Mouse (Mus musculus) liver, embryonic 12.5 days (tissue): ENCODE measurements around the gene Cap2. TPM values are rescaled to one million over a fixed set of nuclear protein-coding genes. Genes with fewer than 3 reads are reported as not detected.

Experiments
- ATAC-seq: fragments of 200-750 bp; cut with Nextera tagmentation; 2 replicates; pipeline ENCODE4 v1.8.0; 2017; ENCODE audit warnings: moderate number of reproducible peaks, mild to moderate bottlenecking, moderate library complexity
- H3K27ac ChIP-seq: fragments of 300-500 bp; sonication (generic); 2 replicates; pipeline ENCODE4 v1.5.1; 2016; ENCODE audit warnings: mild to moderate bottlenecking
- H3K27me3 ChIP-seq: fragments of 300-500 bp; sonication (generic); replicated peaks from 2 replicates; pipeline ENCODE4 v1.6.1; 2016; ENCODE audit warnings: mild to moderate bottlenecking, moderate library complexity
- H3K36me3 ChIP-seq: fragments of 300-500 bp; sonication (generic); 2 replicates; pipeline ENCODE4 v1.6.1; 2016; ENCODE audit warnings: mild to moderate bottlenecking, moderate library complexity
- H3K4me1 ChIP-seq: fragments of 300-500 bp; sonication (generic); 2 replicates; pipeline ENCODE4 v1.6.1; 2016
- H3K4me2 ChIP-seq: fragments of 300-500 bp; sonication (generic); 2 replicates; pipeline ENCODE4 v1.6.1; 2016; ENCODE audit warnings: mild to moderate bottlenecking, moderate library complexity
- H3K4me3 ChIP-seq: fragments of 300-500 bp; sonication (generic); 2 replicates; pipeline ENCODE4 v1.5.1; 2016; ENCODE audit warnings: mild to moderate bottlenecking, moderate library complexity
- H3K9ac ChIP-seq: fragments of 300-500 bp; sonication (generic); 2 replicates; pipeline ENCODE4 v1.6.1; 2016; ENCODE audit warnings: mild to moderate bottlenecking, moderate library complexity
- H3K9me3 ChIP-seq: fragments of 300-500 bp; sonication (generic); replicated peaks from 2 replicates; pipeline ENCODE4 v1.6.1; 2016; ENCODE audit warnings: mild to moderate bottlenecking, moderate library complexity
- WGBS: fragments of 180-500 bp; shearing (Covaris S2); methylation state at CpG from one replicate; pipeline ENCODE4 v1.1.7; 2016; ENCODE audit not compliant: insufficient replicate concordance; 5-methylcytosine and 5-hydroxymethylcytosine counted together
- polyA plus RNA-seq: library from polyadenylated mRNA; unstranded; fragments of >200 nt; fragmentation: Nextera tagmentation; extraction: Ambion mirVana; gene quantifications from 2 replicates; pipeline ENCODE4 v1.2.1, GENCODE M21; 2016

Gene Cap2
- polyA plus RNA-seq, 1 experiment from 2014 or later = 2.4 TPM

DNA sequence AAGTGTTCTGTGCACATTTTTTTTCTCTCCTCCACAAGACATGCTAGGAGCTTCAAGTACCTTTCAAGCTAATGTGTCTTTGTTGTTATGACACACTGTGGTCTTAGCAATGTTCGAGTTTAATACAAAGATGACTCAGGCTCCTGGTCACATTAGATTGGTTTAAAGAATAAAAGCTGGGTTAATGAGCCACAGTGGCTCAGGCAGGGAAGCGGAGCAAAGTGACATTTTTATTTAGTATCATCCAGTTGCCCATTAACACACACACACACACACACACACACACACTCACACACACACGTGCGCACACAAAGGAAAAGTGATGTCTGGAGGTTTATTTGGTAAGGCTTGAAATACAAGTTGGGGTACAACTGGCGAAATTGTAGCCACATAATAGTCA lies 72.6 kb downstream of the Cap2 start:
- Histone ChIP-seq H3K4me1 (peaks cover 8% of the 10 kb centered on the region), H3K4me3 (no peak overlapping the region), H3K36me3 (no peaks in the 10 kb centered on the region), H3K27ac (no peak overlapping the region), H3K9me3 (no peaks in the 10 kb centered on the region), H3K9ac (no peak overlapping the region), H3K4me2 (no peak overlapping the region), H3K27me3 (no peaks in the 10 kb centered on the region)
- no peak for ATAC-seq
- 78% methylated on average over 5 of the region's 5 CpGs for WGBS

DNA sequence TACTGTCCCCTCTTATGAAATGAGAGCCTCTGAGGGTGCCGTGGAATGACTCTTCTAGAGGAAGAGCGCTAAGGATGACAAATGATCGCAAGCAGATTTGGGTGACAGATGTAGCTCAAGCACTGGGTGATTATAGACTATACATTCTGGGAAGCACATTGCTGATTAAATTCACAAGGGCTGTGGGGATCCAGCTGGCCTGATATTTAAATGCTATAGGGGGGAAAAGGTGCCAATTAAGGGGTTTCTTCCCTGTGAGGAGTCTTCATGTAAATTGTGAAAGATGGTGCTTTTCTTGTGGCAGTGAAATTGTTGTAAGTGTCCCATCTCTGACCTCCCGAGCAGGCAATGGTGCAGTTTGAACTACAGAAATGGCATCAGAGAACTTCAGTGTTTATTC lies 73.1 kb downstream of the Cap2 start:
- Histone ChIP-seq H3K9me3 (no peaks in the 10 kb centered on the region), H3K4me3 (no peak overlapping the region), H3K4me2 (no peak overlapping the region), H3K27ac (no peak overlapping the region), H3K27me3 (no peaks in the 10 kb centered on the region), H3K4me1 (peaks cover 8% of the 10 kb centered on the region), H3K9ac (no peak overlapping the region), H3K36me3 (no peaks in the 10 kb centered on the region)
- 77% methylated on average over 4 of the region's 4 CpGs for WGBS
- no peak for ATAC-seq

DNA sequence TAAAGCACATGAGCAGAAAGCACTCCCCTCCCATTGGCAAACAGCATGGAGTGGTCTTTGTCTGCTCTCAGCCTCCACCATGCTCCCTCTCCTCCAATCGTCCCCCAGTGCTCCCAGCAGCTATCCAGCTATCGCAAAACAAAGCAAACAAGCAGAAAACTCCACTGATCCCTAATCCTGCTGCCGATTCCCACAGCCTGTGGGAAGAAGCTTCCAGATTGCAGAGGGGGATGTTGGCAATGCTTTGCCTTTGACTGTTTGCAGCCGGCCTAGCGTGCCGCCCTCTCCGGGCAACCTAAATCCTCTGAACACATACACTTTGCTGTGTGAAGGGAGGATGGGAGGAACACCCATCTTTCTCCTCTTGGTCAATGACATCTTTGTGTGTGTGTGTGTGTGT lies 83.2 kb downstream of the Cap2 start:
- WGBS = 79% methylated on average over 7 of the region's 7 CpGs
- no peaks in the 10 kb centered on the region for H3K4me1 ChIP-seq
- H3K36me3 ChIP-seq = no peaks in the 10 kb centered on the region
- no peak overlapping the region for H3K4me3 ChIP-seq
- ATAC-seq = no peak
- H3K9ac ChIP-seq = no peak overlapping the region
- no peaks in the 10 kb centered on the region for H3K27me3 ChIP-seq
- H3K27ac ChIP-seq = no peak overlapping the region
- no peaks in the 10 kb centered on the region for H3K9me3 ChIP-seq
- H3K4me2 ChIP-seq = no peak overlapping the region

DNA sequence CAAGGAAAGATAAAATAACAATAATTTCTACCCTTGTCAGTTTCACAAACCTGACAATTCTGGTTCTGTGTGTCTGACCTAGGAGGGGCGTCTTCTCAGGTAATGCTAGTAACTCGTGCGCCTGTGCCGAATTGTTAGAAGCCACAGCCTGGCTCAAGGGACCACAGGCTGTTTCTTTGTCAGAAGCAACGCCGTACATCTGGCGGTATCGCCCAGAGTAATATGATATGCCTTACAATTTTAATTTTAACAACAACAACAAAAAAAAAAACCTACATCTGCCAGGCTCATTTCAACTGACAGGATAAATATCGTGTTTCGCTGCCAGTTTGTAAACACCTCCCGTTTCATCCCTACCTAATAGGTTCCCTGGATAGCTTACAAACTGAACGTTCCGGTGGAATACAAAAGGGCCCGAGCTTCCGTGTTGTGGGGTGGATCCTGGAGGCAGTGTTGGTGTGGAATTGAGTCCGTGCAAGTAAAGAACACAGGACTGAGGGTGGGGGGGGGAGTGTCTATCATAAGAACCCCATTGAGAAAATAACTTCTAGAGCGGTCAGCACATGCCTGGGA lies 86.2 kb downstream of the Cap2 start:
- no peak for ATAC-seq
- no peak overlapping the region for H3K4me3 ChIP-seq
- H3K9ac ChIP-seq = no peak overlapping the region
- H3K4me1 ChIP-seq = no peaks in the 10 kb centered on the region
- no peak overlapping the region for H3K27ac ChIP-seq
- WGBS = 81% methylated on average over 17 of the region's 17 CpGs
- H3K27me3 ChIP-seq = no peaks in the 10 kb centered on the region
- no peaks in the 10 kb centered on the region for H3K36me3 ChIP-seq
- H3K4me2 ChIP-seq = no peak overlapping the region
- no peaks in the 10 kb centered on the region for H3K9me3 ChIP-seq

DNA sequence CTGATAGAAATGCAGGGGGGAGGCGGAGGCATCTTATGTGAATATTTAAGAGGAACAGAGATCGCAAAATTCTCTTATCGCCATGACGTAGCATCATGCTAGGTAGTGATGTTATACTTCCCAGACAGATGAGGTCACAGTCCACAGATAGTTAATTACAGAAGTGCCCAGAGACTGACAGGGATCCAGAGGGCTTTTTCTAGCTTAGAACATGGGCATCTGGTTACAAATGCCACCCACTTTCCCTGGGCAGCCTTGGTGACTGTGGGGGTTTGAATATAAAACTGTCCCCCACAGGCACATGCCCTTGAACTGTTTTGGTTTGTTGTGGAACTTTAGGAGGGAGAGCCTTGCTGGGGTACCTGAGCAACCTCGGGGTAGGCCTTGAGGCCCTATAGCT lies 87.0 kb downstream of the Cap2 start:
- WGBS = 79% methylated on average over 5 of the region's 5 CpGs
- no peak overlapping the region for H3K4me2 ChIP-seq
- H3K4me1 ChIP-seq = no peaks in the 10 kb centered on the region
- no peaks in the 10 kb centered on the region for H3K36me3 ChIP-seq
- no peaks in the 10 kb centered on the region for H3K9me3 ChIP-seq
- no peaks in the 10 kb centered on the region for H3K27me3 ChIP-seq
- H3K4me3 ChIP-seq = no peak overlapping the region
- no peak overlapping the region for H3K9ac ChIP-seq
- no peak overlapping the region for H3K27ac ChIP-seq
- ATAC-seq = no peak

DNA sequence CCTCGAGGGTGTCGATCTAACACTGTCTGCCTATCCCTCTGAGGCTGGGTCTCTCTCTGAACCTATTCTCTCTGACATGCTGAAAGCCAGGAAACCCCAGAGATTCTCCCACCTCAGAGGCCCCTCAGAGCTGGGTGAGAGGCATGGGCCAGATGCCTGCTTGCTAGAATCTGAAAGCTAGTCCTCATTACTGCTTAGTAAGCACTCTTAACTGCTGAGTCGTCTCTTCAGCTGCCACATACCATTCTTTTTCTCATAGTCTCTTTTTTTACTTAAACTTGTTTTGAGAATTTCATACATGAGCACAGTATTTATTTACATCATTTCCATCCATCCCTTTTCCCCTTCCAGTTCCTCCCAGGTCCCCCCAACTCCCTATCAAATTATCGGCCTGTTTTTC lies 89.2 kb downstream of the Cap2 start:
- no peak overlapping the region for H3K4me2 ChIP-seq
- no peaks in the 10 kb centered on the region for H3K9me3 ChIP-seq
- no peaks in the 10 kb centered on the region for H3K4me1 ChIP-seq
- 78% methylated on average over 4 of the region's 4 CpGs for WGBS
- ATAC-seq = no peak
- H3K4me3 ChIP-seq = no peak overlapping the region
- H3K36me3 ChIP-seq = no peaks in the 10 kb centered on the region
- no peak overlapping the region for H3K27ac ChIP-seq
- H3K9ac ChIP-seq = no peak overlapping the region
- H3K27me3 ChIP-seq = no peaks in the 10 kb centered on the region

DNA sequence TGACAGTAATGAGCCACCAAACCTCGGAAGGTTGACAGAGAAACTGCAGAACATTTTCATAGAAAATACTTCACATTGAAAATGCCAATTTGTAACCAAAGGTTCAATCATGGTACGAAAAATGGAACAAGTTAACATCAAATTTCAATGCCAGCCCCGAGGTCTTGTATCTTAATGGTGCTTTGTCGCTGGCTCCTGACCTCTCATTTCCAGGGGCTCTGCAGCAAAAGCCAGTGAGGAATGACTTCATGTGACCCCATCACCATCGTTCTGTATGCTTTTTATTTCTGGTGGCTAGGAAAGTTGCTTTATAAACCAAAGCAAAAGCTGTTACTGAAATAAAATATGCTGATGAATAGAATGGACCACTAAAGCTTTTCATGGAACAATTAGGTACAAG lies 99.0 kb downstream of the Cap2 start:
- Histone ChIP-seq H3K4me2 (no peak overlapping the region), H3K9ac (no peak overlapping the region), H3K27ac (no peak overlapping the region), H3K4me1 (no peaks in the 10 kb centered on the region), H3K9me3 (no peaks in the 10 kb centered on the region), H3K27me3 (no peaks in the 10 kb centered on the region), H3K4me3 (no peak overlapping the region), H3K36me3 (no peaks in the 10 kb centered on the region)
- ATAC-seq = no peak
- 63% methylated on average over 5 of the region's 5 CpGs for WGBS

DNA sequence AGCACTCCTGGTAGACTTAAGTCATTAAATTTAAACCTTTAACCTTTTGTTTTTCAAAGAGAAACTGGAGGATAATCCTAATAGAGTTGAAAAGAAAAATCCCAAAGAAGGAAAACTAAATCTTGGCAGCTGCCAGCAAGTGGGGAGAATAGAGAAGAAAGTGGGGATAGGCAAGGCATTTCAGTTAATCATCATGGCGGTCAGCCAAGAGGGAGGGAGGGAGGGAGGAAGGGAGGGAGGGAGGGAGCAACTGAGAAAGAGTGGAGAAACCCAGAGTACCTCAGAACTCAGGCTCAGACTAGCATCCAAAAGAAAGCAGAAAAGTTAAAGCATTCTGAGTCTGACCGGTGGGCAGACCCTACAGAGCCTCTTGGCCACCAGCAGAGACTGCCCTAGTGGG lies 99.7 kb downstream of the Cap2 start:
- no peak overlapping the region for H3K9ac ChIP-seq
- H3K27ac ChIP-seq = no peak overlapping the region
- WGBS = 75% methylated on average over 2 of the region's 2 CpGs
- no peak overlapping the region for H3K4me2 ChIP-seq
- no peaks in the 10 kb centered on the region for H3K27me3 ChIP-seq
- ATAC-seq = no peak
- H3K9me3 ChIP-seq = no peaks in the 10 kb centered on the region
- no peaks in the 10 kb centered on the region for H3K36me3 ChIP-seq
- H3K4me1 ChIP-seq = no peaks in the 10 kb centered on the region
- H3K4me3 ChIP-seq = no peak overlapping the region

DNA sequence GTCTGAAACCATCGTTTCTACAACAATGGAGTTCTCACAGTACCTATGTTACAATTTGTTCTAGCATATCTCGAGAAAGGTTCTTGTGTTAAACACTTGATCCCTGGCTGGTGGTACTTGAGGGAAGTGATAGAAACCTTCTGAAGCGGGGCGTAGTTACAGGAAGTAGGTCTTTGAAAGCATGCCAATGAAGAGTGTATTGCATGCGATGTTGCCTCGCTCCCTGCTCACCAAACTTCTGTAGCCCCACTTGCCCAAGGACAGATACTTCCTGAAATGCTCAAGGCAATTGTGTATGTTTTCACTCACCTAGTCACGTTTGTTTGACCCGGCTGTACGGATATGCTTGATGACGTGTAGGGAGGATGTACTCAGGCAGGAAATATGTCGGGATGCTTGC lies 101.0 kb downstream of the Cap2 start:
- Histone ChIP-seq H3K4me3 (no peak overlapping the region), H3K36me3 (no peaks in the 10 kb centered on the region), H3K4me2 (no peak overlapping the region), H3K9me3 (no peaks in the 10 kb centered on the region), H3K27ac (no peak overlapping the region), H3K9ac (no peak overlapping the region), H3K4me1 (no peaks in the 10 kb centered on the region), H3K27me3 (no peaks in the 10 kb centered on the region)
- ATAC-seq = no peak
- 76% methylated on average over 11 of the region's 11 CpGs for WGBS

DNA sequence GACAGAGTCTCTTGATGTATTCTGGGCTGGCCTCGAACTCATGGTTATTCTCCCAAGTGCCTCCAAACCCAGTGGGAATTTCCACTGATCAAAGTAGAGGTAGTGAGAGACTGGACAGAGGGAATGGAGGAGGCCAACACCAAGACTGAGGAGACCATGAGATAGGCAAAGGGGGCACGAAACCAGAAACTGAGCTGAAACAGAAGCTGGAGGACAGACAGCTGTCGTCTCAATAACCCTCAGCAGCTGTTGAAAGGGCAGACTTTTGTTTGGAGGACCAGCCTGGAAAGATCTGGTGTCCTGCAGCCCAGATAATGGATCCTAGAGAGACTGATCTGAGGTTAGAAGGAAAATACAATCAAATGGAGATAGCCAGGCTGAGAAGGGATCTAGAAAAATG lies 109.4 kb downstream of the Cap2 start:
- H3K36me3 ChIP-seq = no peaks in the 10 kb centered on the region
- no peaks in the 10 kb centered on the region for H3K4me1 ChIP-seq
- H3K4me2 ChIP-seq = no peak overlapping the region
- H3K27ac ChIP-seq = no peak overlapping the region
- no peak overlapping the region for H3K4me3 ChIP-seq
- ATAC-seq = no peak
- H3K27me3 ChIP-seq = no peaks in the 10 kb centered on the region
- no peak overlapping the region for H3K9ac ChIP-seq
- WGBS = 62% methylated on average over 3 of the region's 3 CpGs
- no peaks in the 10 kb centered on the region for H3K9me3 ChIP-seq

DNA sequence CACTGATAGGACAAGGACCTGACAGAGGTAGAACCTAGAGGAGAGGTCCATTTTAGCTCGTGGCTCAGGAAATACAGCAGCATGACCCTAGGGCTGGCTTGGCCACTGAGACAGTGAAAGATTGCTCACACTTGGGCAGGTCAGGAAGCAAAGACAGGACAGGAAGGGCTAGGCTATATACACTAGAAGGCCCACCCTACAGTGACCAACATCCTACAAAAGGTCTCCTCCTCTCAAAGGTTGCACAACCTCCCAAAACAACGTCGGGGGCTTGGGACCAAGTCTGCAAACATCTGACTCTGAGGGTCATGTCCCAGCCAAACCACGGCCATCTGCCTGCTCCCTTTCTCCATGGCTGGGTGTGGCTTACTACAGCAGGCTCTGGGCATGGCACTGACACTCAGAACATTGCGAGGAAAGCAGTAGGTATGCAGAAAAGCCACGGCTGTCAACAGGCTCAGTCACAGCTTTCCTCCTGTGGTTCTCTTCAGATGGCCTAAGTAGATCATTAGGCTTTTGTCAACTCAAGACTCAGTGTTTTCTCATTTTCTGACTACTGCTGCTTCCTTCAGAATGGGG lies 112.1 kb downstream of the Cap2 start:
- no peak for ATAC-seq
- Histone ChIP-seq H3K4me1 (no peaks in the 10 kb centered on the region), H3K9ac (no peak overlapping the region), H3K9me3 (no peaks in the 10 kb centered on the region), H3K36me3 (no peaks in the 10 kb centered on the region), H3K4me2 (no peak overlapping the region), H3K27ac (no peak overlapping the region), H3K4me3 (no peak overlapping the region), H3K27me3 (no peaks in the 10 kb centered on the region)
- 38% methylated on average over 6 of the region's 6 CpGs for WGBS

DNA sequence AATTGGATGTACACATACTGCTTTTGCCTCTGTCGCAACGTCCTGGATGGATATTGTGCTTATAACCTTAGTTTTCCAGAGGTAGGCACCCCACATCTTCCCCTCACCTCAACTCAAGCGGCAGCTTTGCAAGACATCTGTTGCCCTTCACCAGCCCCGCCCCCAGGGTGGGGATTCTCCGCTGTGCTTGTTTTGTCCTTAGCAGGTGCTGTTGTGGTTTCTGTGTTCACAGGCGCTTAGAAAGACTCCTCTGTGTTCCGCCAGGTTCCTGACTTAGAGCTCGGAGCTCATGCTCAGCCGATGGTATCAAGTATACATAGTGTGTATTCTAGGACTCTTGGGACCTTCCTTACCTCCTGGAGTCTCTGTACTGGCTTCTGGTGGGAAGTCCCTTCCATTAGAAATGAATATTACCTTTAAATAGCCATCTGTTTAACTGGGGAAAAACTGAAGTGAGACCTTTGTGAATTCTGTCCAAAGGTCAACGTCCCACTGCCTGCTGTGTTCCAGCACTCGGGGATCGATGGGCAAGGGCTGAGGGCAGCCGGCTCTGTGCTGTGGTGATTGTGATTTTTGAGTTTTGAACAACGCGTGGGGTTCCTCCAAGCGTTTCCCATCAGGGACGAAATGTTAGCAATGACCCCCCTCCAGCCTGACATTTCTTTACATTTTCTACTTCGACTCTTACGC lies 115.2 kb downstream of the Cap2 start:
- no peak for ATAC-seq
- Histone ChIP-seq H3K36me3 (no peaks in the 10 kb centered on the region), H3K4me1 (no peaks in the 10 kb centered on the region), H3K4me3 (no peak overlapping the region), H3K27me3 (no peaks in the 10 kb centered on the region), H3K9me3 (no peaks in the 10 kb centered on the region), H3K4me2 (no peak overlapping the region), H3K9ac (no peak overlapping the region), H3K27ac (no peak overlapping the region)
- 77% methylated on average over 19 of the region's 19 CpGs for WGBS

DNA sequence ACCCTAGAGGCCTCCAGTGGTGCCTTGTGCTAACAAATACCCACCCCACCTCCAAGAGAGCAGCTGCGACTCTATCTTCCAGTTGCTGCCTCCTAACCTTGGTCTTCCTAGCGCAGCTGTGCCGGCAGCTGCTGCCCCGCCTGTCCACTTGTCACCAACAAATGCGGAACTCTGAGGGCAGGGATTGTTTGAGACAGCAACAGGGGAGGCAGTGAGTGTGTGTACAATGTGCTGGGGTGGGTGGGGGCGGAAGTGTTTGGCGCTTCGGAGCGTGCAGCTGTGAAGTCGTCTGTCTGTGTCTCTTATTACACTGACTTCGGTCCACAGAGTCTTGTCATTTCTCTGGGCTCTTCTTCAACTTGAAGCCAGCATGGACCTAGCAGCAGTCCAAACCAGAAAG lies 118.0 kb downstream of the Cap2 start:
- 47% methylated on average over 11 of the region's 11 CpGs for WGBS
- H3K4me2 ChIP-seq = peak overlapping the region; percentile 2; the same call in 1 of the 2 replicates
- no peak overlapping the region for H3K9ac ChIP-seq
- H3K36me3 ChIP-seq = no peaks in the 10 kb centered on the region
- no peak for ATAC-seq
- no peaks in the 10 kb centered on the region for H3K4me1 ChIP-seq
- no peaks in the 10 kb centered on the region for H3K27me3 ChIP-seq
- H3K4me3 ChIP-seq = no peak overlapping the region
- no peaks in the 10 kb centered on the region for H3K9me3 ChIP-seq
- H3K27ac ChIP-seq = no peak overlapping the region
